Mouse (Mus musculus): ENCODE results near the gene Rbfox3.

GRCm38 (mm10) chr11:118769542-118769941 is 141.9 kb downstream of the Rbfox3 start:
- TF ChIP-seq CTCF (IDR thresholded peaks at IDR 0.05; ENCODE audit: low read depth) (no peak), EP300 (optimal IDR thresholded peaks at IDR 0.05) (no peak)

All from stomach, postnatal 0 days (tissue).